24 mouse cellular contexts compared by ENCODE assay signal in the genomic region with DNA sequence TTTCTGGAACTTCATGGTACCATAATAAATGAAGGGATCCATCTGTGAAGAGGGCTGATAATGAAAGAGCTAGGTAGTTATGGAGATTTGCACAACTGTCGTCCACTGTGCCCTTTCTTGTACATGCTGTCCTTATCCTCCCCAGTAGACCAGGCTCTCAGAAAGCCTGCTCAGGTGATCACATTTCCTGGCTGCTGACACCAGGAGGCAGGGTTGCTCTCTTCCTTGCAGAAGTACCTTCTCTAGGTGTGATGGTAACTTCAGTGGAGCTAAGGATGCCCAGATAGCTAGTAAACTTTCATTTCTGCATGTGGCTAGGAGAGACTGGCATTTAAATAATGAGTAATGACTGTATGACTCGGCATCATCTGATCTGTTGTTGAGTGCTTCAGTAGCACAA. TPM values are rescaled to one million over a fixed set of nuclear protein-coding genes. Genes with fewer than 3 reads are reported as not detected.
DNase-seq lines count a peak whose midpoint lies in the region; ATAC-seq and TF ChIP-seq lines count a peak whose summit lies in the region.
"Had no signal": no experiment of that assay in that cellular context is flagged by ENCODE, and none has a peak within 500 bp of the region (broad histone marks: within the 10 kb centered on the region; RNA-seq: fewer than 3 reads in every experiment).

No protein-coding gene starts in this region.

- DNase-seq in heart, postnatal 0 days (ENCODE audit: low spot score) = no peak
- no peak for DNase-seq in heart, adult 9 months (ENCODE audit: low spot score in 2 of 2)
- no peak for DNase-seq in liver, embryonic 14.5 days (ENCODE audit: low read depth in 3 of 3, low spot score in 3 of 3)
- DNase-seq in liver, embryonic 11.5 days (ENCODE audit: low spot score) = no peak
- DNase-seq in thymus, postnatal 4 days = peak; percentile 10
- no peak for DNase-seq in thymus, postnatal 14 days
- no peak for DNase-seq in spleen, postnatal 14 days (ENCODE audit: low spot score in 2 of 2)
- no peak for DNase-seq in ovary, postnatal 10 days (ENCODE audit: low spot score)
- DNase-seq: adrenal gland, adult 2 months; cerebellum, adult 9-11 months; gastrocnemius, postnatal 36 days; heart, postnatal 14 days; layer of hippocampus, adult 9-11 months; lung, postnatal 14 days; thymus, postnatal 36 days had no signal

- no peak overlapping the region for H3K9ac ChIP-seq in heart, postnatal 0 days (replicated peaks; ENCODE audit: low read depth, low read length)
- H3K9ac ChIP-seq in liver, embryonic 14.5 days (replicated peaks) = no peak overlapping the region
- H3K9ac ChIP-seq in liver, embryonic 11.5 days (ENCODE audit: low read depth, low read length) = no peak overlapping the region
- H3K9ac ChIP-seq: embryonic facial prominence, embryonic 13.5 days; forebrain, embryonic 15.5 days; hindbrain, embryonic 13.5 days; liver, embryonic 12.5 days had no signal

- no peak for TF ChIP-seq EP300 in heart, postnatal 0 days (IDR thresholded peaks at IDR 0.05; ENCODE audit: low read depth)
- no peak for TF ChIP-seq EP300 in liver, embryonic 14.5 days (IDR thresholded peaks at IDR 0.05; ENCODE audit: low read depth)

- 62% methylated on average over 2 of the region's 2 CpGs for WGBS in heart, postnatal 0 days
- WGBS in liver, embryonic 14.5 days (ENCODE audit: insufficient replicate concordance) = 39% methylated on average over 2 of the region's 2 CpGs
- 59% methylated on average over 2 of the region's 2 CpGs for WGBS in liver, embryonic 11.5 days

- ATAC-seq in heart, postnatal 0 days (ENCODE audit: insufficient read depth, low read depth) = no peak
- no peak for ATAC-seq in liver, embryonic 14.5 days (ENCODE audit: insufficient read depth)
- ATAC-seq in liver, embryonic 11.5 days (replicated peaks; ENCODE audit: low FRiP score) = no peak
- ATAC-seq: forebrain, embryonic 15.5 days; liver, embryonic 12.5 days; midbrain, embryonic 16.5 days had no signal

- H3K27me3 ChIP-seq in heart, postnatal 0 days (ENCODE audit: control insufficient read depth, insufficient read depth, low read length) = 0 out of 2 replicates have a peak, but pooled peaks cover 4% of the 10 kb centered on the region
- H3K27me3 ChIP-seq in liver, embryonic 14.5 days (ENCODE audit: control insufficient read depth, insufficient read depth, low read length) = peaks cover 7% of the 10 kb centered on the region
- H3K27me3 ChIP-seq in liver, embryonic 11.5 days (replicated peaks; ENCODE audit: control insufficient read depth, insufficient read depth, low read length) = peaks cover 28% of the 10 kb centered on the region

- H3K4me3 ChIP-seq in heart, postnatal 0 days (ENCODE audit: low read depth, low read length) = no peak overlapping the region
- H3K4me3 ChIP-seq in liver, embryonic 14.5 days (ENCODE audit: insufficient read depth in 1 of 2, low read depth in 2 of 2, low read length in 2 of 2) = no peak overlapping the region
- H3K4me3 ChIP-seq in liver, embryonic 11.5 days (ENCODE audit: low read depth, low read length) = no peak overlapping the region
- H3K4me3 ChIP-seq: embryonic facial prominence, embryonic 13.5 days; forebrain, embryonic 15.5 days; heart, embryonic 10.5 days; hindbrain, embryonic 13.5 days; limb, embryonic 10.5 days; liver, embryonic 12.5 days had no signal

- H3K4me2 ChIP-seq in heart, postnatal 0 days (ENCODE audit: low read depth, low read length) = no peak overlapping the region
- H3K4me2 ChIP-seq in liver, embryonic 14.5 days (ENCODE audit: low read depth) = no peak overlapping the region
- no peak overlapping the region for H3K4me2 ChIP-seq in liver, embryonic 11.5 days
- H3K4me2 ChIP-seq: embryonic facial prominence, embryonic 13.5 days; forebrain, embryonic 15.5 days; hindbrain, embryonic 13.5 days; liver, embryonic 12.5 days had no signal

- peak; percentile 26 for TF ChIP-seq CTCF in heart, postnatal 0 days (IDR thresholded peaks at IDR 0.05; ENCODE audit: low read depth)
- peak; percentile 23; the same call in 1 of the 2 replicates for TF ChIP-seq CTCF in liver, embryonic 14.5 days (IDR thresholded peaks at IDR 0.05; ENCODE audit: low read depth)

- H3K36me3 ChIP-seq in heart, postnatal 0 days (replicated peaks; ENCODE audit: control insufficient read depth, insufficient read depth, low read length) = no peaks in the 10 kb centered on the region
- no peaks in the 10 kb centered on the region for H3K36me3 ChIP-seq in liver, embryonic 14.5 days (replicated peaks; ENCODE audit: control insufficient read depth, insufficient read depth, low read depth)
- no peaks in the 10 kb centered on the region for H3K36me3 ChIP-seq in liver, embryonic 11.5 days (ENCODE audit: control insufficient read depth, insufficient read depth, low read length)
- H3K36me3 ChIP-seq: embryonic facial prominence, embryonic 13.5 days; forebrain, embryonic 15.5 days; hindbrain, embryonic 13.5 days; liver, embryonic 12.5 days had no signal

- H3K4me1 ChIP-seq in heart, postnatal 0 days (ENCODE audit: control insufficient read depth, insufficient read depth) = no peaks in the 10 kb centered on the region
- no peaks in the 10 kb centered on the region for H3K4me1 ChIP-seq in liver, embryonic 14.5 days (replicated peaks; ENCODE audit: control insufficient read depth in 2 of 2, insufficient read depth in 2 of 2, low read length in 1 of 2)
- no peaks in the 10 kb centered on the region for H3K4me1 ChIP-seq in liver, embryonic 11.5 days (replicated peaks; ENCODE audit: control insufficient read depth, insufficient read depth, low read length)
- H3K4me1 ChIP-seq: embryonic facial prominence, embryonic 13.5 days; forebrain, embryonic 15.5 days; heart, embryonic 10.5 days; hindbrain, embryonic 13.5 days; limb, embryonic 10.5 days; liver, embryonic 12.5 days had no signal

- H3K27ac ChIP-seq in heart, postnatal 0 days (ENCODE audit: low read depth) = no peak overlapping the region
- no peak overlapping the region for H3K27ac ChIP-seq in liver, embryonic 14.5 days
- no peak overlapping the region for H3K27ac ChIP-seq in liver, embryonic 11.5 days (ENCODE audit: low read depth, low read length)
- H3K27ac ChIP-seq: embryonic facial prominence, embryonic 13.5 days; forebrain, embryonic 15.5 days; heart, embryonic 10.5 days; hindbrain, embryonic 13.5 days; limb, embryonic 10.5 days; liver, embryonic 12.5 days had no signal

- no peaks in the 10 kb centered on the region for H3K9me3 ChIP-seq in heart, postnatal 0 days (replicated peaks; ENCODE audit: control insufficient read depth, low read length)
- H3K9me3 ChIP-seq in liver, embryonic 14.5 days (ENCODE audit: control insufficient read depth, low read length) = no peaks in the 10 kb centered on the region
- H3K9me3 ChIP-seq in liver, embryonic 11.5 days (ENCODE audit: control insufficient read depth, low read length) = no peaks in the 10 kb centered on the region
- H3K9me3 ChIP-seq: embryonic facial prominence, embryonic 13.5 days; forebrain, embryonic 15.5 days; heart, embryonic 10.5 days; hindbrain, embryonic 13.5 days; limb, embryonic 10.5 days; liver, embryonic 12.5 days had no signal

RNA-seq across cellular contexts. Expression of gene Cited1, which starts 7.6 kb away (rescaled TPM):
- 163 TPM in 2 replicates for total RNA-seq in heart, postnatal 0 days (2014; rRNA removed; ENCODE audit: low replicate concordance)
- 199 and 208 TPM in 2 replicates for polyA plus RNA-seq in heart, postnatal 0 days (2015; fragmentation: Nextera tagmentation; extraction: Ambion mirVana)
- 45.2 and 69.2 TPM in 2 replicates for polyA plus RNA-seq in liver, embryonic 14.5 days (2012; rRNA removed)
- polyA plus RNA-seq in liver, embryonic 14.5 days (2014; fragmentation: Nextera tagmentation; extraction: Ambion mirVana) = 61.0 and 69.3 TPM in 2 replicates
- 118 and 122 TPM in 2 replicates for polyA plus RNA-seq in liver, embryonic 11.5 days (2014; fragmentation: Nextera tagmentation; extraction: Ambion mirVana)
- total RNA-seq: megakaryocyte-erythroid progenitor cell, adult 5-6 weeks; neutrophil, adult 5-6 weeks had no signal

RNA-seq across cellular contexts. Expression of gene Rps4x, which starts 55.1 kb away (rescaled TPM):
- total RNA-seq in heart, postnatal 0 days (2014; rRNA removed; ENCODE audit: low replicate concordance) = 985 and 1,055 TPM in 2 replicates
- 388 and 415 TPM in 2 replicates for polyA plus RNA-seq in heart, postnatal 0 days (2015; fragmentation: Nextera tagmentation; extraction: Ambion mirVana)
- 594 and 1,018 TPM in 2 replicates for polyA plus RNA-seq in liver, embryonic 14.5 days (2012; rRNA removed)
- polyA plus RNA-seq in liver, embryonic 14.5 days (2014; fragmentation: Nextera tagmentation; extraction: Ambion mirVana) = 625 and 638 TPM in 2 replicates
- polyA plus RNA-seq in liver, embryonic 11.5 days (2014; fragmentation: Nextera tagmentation; extraction: Ambion mirVana) = 920 and 973 TPM in 2 replicates
